Mouse (Mus musculus): ENCODE results near the gene Ifi213.
"Not testable (repeated sequence)": the region's sequence is repeated elsewhere in the genome, so short reads cannot be mapped to it uniquely, and the experiment has no call there.

Ifi213 gene

DNA sequence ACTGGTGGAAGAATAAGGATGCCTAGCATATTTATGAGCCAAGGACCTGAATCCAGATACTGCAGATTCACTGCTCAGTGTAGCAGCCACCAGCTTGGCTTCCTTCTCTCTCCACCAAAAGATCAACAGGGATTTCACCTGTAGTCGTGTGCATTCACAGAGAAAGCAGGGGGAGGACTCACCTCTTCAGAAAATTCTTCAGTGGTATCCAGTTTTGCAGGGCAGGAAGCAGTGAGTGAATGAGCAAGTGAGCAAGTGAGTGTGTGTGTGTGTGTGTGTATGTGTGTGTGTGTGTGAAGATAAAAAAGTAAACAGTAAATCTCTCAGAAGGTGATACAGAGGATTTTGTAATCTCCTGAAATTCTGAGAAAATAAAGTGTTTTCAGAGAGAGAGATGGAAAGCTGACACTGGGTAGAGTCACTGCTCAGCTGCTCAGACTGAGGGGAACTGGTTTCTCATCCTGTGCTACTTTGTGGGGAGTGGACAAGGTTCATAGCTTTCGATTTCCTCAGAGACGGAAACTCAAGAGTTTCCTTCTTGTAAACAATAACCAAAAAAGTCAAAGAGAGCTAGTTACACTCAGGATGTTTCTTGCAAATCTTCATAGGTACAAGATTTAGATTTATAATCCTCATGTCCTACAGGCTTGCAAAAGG lies at the start of gene Ifi213:
Ifi213 (minus strand) TSS at position 437 of the 657 bp plus-strand sequence.
- DNase-seq: not testable (repeated sequence)

DNA sequence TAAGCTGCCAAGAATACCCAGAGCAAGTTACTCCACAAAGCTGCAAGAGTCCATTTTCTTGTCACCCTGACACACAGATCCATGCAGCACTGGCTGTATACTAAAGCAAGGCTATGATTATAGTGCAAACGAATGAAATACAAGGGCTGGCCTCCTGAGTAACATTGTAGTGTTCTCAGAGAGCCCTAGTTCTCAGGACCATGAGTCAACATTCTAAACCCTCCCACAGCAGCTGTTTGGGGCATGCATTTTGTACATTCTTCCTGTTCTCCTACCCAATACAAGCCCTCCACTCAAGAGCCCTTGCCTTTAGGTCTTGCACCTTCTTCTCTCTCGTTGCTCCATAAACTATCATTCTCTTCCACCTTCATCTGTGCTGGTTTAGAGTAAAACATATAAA lies 46.3 kb upstream of the Ifi213 start:
- no peak for DNase-seq

DNA sequence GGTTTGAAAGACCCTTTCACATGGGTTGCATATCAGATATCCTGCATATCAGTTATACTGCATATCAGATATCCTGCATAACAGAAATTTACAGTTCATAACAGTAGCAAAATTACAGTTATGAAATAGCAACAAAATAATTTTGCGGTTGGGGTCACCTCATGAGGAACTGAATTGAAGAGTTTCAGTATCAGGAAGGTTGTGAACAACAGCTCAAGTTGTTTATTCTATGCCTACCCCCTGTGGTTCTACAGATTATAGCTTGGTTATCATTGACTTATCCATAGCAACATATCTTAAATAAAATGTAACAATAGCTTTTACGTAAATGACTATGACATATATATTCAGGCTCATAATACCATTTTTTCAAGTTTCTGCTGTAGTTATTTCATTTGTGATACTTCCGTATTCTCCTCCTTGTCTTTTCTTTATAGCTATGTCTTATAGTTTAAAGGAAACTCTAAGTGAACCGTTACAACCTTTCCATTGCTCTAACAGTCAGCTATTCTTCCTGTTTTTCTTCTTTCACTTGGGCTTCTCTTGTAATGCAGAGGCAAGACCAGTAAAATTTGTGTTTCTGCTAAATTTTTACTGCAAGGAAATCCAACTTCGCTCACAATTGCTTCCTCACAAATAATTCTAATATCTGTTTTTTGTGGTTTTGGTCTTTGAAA lies 35.0 kb upstream of the Ifi213 start:
- DNase-seq: no peak

DNA sequence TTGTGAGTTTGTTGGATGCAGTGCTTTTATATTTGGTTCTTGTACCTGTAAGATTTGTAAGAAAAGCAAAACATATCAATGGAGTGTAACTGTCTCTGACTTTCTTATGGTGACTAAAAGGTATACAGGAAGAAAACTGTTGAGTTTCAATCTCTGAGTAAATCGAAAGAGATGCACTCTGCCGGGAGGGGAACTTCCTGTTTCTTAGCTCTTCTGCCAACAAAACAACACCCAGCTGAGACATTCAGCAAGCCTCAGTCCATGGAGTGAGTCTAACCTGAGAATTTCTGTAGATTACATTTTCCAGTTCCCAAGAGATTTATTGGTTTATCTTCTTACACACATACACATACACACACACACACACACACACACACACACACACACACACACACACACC lies 31.5 kb upstream of the Ifi213 start, which contains the start of gene Ifi209:
Ifi209 (plus strand) TSS at position 296 of the 400 bp plus-strand sequence.
- not testable (repeated sequence) for DNase-seq

DNA sequence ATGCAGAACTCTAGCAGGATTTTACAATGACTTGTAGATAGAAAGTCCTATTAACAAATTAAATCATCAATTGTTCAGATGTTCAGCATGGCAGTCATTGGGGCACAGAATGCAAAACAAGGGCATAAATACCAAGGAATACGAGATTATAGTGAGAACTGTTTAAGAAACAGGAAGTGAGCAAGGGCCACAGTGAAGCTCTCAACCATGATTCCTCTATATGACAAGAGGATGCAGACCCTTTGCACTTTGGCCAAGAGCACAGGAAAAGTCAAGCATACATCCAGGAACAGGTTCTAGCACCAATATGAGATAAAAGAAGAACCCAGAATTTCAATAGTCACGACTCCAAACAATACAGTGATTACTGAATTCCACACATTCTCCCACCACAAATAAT lies 27.6 kb upstream of the Ifi213 start:
- DNase-seq: no peak

DNA sequence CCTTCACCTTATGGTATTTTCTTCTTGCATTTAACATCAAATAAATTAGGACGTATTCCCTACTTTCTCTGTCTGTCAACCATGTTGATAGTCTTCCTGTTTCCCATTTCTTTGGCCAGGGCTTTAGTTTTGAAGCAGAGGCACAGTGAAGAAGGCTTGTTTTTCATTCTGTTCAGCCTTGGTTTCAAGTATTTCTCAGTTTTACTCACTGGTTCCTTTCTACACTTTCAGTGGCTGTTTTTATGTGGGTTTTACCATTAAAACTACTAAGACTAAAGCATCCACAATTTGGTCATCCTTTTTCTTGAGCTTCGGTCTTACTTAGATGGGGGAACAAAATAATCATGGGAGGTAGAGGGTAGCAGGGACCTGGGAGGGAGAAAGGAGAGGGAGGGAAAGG lies 25.0 kb upstream of the Ifi213 start:
- no peak for DNase-seq

DNA sequence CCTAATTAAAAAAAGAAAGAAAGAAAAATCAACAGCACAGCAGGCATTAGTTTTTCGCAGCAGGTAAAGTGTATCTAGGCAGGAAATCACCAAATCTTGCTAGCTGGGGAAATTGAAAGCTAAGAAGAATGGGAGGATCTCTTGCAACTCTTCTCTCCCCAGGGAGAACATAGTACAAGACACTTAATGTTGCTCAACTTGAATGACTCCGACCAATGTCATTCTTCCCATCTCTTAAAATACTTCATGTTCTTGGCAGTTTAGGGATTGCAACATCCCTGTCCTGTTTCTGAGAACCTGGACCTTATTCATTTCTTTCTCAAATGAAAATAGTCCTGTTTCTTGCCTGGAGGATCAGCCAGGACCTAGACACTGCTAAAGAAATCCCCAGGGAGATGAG lies 23.1 kb upstream of the Ifi213 start:
- not testable (repeated sequence) for DNase-seq

DNA sequence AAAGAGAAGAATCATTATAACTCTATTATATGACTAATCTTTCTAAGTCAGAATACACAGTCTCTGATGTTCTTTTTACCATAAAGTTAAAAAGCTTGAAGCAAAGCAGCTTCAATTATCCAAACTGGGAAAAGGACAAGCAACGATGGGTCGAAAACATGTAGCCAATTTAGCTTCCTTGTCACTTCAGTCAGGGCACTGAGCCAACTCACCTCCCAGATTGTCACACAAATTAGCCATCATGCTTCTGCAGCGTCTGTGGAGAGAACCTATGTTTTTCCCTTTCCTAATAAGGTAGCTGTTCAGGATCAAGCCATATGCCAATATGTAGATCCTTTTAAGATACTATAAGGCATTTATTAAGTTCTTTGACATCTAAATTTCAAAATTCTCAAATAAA lies 11.2 kb upstream of the Ifi213 start:
- DNase-seq: not testable (repeated sequence)

DNA sequence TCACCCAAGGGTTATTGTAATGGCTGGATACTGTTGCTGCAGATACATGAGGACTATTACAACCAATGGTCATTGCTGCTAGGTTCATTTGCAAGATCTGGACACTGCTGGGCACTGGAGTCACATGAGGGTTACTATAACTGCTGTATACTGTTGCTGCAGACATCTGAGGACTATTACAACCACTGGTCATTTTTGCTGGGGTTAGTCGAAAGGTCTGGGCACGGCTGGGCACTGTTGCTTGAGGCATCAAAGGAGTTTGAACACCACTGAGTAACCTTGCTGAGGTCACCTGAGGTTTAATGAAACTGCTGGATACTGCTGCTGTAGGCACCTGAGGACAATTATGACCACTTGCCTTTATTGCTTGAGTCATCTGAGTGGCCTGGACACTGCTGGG lies 9.4 kb downstream of the Ifi213 start:
- DNase-seq: not testable (repeated sequence)

DNA sequence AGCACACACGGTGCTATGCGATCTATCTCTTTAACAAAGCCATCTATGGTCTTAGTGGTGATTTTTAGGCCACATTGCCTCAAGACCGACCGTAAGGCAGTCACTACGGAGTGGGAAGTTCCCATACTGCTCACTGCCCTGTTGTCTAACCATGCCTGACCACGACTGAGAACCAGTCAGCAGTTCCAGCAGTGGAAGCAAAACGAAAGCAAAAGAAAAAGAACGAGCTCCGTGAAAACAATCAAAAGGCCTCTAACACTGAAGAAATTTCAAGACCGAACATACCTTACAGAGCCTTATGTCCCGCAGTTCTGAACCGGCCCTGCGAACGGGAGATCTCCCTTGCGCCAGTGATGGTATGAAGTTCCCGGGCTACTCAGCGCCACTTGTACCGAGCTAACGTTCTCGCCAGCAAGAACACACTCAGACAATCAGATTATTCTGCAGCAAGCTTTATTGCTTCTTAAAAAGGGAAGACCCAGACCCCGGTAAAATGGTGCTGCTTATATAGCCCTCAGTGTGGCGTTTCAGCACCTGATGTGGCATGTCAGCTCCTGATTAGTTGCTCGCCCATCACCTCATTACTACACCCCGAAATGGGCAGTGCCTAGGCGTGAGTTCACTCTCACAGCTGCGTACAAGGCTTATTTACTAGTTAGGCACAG lies 19.0 kb downstream of the Ifi213 start:
- no peak for DNase-seq

DNA sequence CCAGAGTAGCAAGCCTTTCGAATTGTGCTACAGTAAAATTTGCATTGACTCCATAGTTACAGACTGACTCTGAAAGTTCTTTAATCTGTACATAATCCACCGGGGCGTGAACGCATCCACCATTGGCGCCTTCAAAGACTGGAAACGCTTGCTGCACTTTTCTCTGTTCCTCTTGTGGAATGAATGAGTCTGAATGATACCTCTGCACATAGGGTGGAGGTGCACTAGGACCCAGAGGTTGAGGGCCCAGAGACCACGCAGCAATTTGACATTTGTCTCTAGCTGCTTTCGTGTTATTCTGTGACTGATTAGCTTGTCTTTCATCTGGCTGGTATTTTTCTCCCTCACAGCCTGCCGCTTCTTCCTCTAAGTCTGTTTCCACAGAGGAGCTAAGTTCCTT lies 20.0 kb downstream of the Ifi213 start:
- no peak for DNase-seq

DNA sequence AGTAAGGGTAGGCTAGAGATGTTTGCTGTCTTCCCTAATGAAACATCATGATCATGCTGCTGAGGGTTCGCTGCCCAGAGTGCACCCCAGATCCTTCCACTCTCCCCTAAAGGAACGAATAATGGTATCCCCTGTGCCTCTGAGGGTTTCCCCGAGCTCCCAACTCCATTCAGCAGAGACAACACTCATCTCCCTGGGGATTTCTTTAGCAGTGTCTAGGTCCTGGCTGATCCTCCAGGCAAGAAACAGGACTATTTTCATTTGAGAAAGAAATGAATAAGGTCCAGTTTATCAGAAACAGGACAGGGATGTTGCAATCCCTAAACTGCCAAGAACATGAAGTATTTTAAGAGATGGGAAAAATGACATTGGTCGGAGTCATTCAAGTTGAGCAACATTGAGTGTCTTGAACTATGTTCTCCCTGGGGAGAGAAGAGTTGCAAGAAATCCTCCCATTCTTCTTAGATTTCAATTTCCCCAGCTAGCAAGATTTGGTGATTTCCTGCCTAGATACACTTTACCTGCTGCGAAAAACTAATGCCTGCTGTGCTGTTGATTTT lies 48.5 kb downstream of the Ifi213 start:
- not testable (repeated sequence) for DNase-seq

DNA sequence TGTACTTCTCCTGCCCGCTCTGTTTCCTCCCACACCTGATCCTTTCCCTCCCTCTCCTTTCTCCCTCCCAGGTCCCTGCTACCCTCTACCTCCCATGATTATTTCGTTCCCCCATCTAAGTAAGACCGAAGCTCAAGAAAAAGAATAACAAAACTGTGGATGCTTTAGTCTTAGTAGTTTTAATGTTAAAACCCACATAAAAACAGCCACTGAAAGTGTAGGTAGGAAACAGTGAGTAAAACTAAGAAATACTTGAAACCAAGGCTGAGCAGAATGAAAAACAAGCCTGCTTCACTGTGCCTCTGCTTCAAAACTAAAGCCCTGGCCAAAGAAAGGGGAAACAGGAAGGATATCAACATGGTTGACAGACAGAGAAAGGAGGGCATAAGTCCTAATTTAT lies 50.3 kb downstream of the Ifi213 start:
- DNase-seq: not testable (repeated sequence)

DNA sequence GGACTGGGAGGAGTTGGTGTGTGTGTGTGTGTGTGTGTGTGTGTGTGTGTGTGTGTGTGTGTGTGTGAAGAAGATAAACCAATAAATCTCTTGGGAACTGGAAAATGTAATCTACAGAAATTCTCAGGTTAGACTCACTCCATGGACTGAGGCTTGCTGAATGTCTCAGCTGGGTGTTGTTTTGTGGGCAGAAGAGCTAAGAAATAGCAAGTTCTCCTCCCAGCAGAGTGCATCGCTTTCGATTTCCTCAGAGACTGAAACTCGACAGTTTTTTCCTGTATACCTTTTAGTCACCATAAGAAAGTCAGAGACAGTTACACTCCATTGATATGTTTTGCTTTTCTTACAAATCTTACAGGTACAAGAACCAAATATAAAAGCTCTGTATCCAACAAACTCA lies 63.3 kb downstream of the Ifi213 start, which contains the start of gene Ifi214:
Ifi214 (minus strand) TSS at position 167 of the 400 bp plus-strand sequence.
- not testable (repeated sequence) for DNase-seq

DNA sequence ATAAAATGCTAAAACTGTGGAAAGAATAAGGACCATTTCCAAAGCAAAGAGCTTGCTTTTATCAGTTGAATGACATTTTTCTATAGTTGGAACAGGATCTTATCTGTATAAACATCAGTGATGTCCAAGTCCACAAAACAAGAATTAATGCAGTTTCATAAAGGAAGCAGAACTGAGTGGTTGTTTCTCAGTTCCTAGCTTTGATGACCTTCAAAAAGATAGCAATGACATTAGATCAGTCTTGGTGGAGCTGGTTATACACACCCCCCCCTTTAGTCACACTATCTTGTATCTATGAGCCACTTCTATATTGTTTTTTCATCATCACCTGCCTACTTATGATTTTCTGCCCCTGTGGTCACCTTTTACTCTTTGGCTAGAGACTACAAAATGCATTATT lies 77.6 kb downstream of the Ifi213 start:
- no peak for DNase-seq

All from cerebellum, postnatal 36 days (tissue).